Mouse (Mus musculus) retina, postnatal 1 day (tissue): ENCODE results near the gene Dhcr24.

Source experiments
- DNase-seq: peaks from one replicate; pipeline ENCODE4 v3.0.0-alpha.2; 2012

Gene Dhcr24

GRCm38 (mm10) chr4:106562006-106562405 is 1.2 kb downstream of the Dhcr24 start:
- peak; percentile 13 for DNase-seq

GRCm38 (mm10) chr4:106562837-106563790 is 2.3 kb downstream of the Dhcr24 start:
- peak; percentile 52 for DNase-seq

DNA sequence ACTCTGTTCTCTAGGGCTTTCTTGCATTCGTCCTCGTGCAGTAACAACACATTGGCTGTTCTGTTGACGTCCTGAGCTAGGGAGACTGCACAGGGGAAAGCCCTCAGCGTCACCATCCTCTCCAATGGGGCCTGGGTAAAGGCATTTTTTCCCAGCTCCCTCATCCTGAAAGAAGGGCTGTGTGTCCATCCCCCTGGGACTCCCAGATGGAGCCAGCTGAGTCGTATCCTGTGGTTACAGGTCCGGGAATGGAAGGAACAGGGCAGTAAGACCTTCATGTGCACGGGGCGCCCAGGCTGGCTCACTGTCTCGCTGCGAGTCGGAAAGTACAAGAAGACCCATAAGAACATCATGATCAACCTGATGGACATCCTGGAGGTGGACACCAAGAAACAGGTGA is 3.3 kb downstream of the Dhcr24 start:
- no peak for DNase-seq

- peak; percentile 35 for DNase-seq
These were observed 8.8 kb downstream of the Dhcr24 start for GRCm38 (mm10) chr4:106569680-106570079.

- no peak for DNase-seq
These were observed 10.4 kb downstream of the Dhcr24 start for GRCm38 (mm10) chr4:106571081-106571724.

GRCm38 (mm10) chr4:106575022-106575421 is 14.2 kb downstream of the Dhcr24 start:
- no peak for DNase-seq

DNA sequence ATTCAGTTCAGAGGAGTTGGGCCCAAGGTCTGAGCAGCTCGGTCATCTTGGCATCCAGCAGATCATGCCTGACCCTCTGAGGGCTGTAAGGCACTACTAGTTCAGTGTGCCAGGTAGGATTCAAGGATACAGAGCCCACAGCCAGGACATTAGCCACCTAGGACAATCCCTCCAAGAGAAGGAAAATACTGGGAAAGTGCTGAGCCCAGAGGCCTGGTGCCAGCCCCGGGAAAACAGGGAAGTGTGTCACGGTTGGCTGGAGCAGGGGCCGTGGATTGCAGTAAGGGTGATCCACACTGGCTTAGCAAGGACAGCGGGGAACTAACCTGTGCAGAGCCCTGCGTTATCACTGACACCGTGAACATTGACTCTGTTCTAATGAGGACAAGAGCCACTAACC is 16.7 kb downstream of the Dhcr24 start:
- no peak for DNase-seq

- DNase-seq, result no peak
These were observed 20.5 kb downstream of the Dhcr24 start for GRCm38 (mm10) chr4:106581176-106581864.

DNA sequence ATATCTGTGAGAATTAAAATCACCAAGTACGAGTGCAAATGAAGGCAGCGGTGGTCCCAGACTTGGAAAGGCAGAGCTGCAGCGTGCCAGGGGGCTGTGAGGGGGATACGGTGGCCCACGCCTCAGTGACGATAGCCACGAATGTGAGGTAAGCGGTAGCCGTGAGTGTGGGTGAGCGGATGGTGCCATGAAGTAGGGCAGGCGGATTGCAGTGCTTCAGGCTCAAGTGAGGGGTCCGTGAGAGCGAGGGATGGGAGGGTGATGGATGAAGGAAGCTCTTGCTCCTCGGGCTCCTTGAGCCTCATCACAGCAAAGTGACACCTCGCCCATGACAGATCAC is 21.0 kb downstream of the Dhcr24 start:
- no peak for DNase-seq

DNA sequence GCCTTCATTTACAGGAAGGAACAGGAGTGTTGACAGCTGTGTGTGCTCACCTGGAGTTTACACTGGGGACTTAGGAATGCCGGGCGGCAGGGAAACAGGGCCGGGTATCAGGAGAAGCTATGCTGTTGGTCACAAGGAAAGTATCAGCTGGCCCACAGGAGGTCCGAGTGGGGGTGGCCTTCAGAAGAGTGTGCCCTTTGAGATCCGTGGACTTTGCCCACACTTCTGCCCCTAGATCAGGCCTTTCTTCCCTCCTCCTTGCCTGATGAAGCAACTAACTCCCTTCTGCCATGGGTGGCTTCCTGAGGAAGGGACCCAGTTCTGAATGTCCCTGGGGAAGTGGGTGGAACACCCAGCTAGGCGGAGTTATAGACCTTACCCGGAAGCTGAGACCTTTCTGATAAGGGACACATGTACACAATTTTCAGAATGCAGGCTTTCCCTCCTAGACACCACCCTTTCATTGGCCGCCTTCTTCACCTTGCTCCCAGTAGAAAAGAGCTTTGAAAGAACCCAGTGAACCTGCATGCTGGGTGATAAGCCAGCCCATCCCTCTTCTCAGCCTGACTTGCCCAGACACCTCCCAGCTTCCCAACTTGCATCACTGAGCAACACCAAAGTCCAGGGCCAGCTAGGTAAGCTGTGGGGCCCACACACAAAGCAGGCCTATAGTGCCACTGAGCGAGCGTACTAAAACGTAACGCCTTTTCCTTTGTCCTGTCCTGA is 21.8 kb downstream of the Dhcr24 start:
- no peak for DNase-seq

- no peak for DNase-seq
These were observed 23.8 kb downstream of the Dhcr24 start for GRCm38 (mm10) chr4:106584665-106585064.

DNA sequence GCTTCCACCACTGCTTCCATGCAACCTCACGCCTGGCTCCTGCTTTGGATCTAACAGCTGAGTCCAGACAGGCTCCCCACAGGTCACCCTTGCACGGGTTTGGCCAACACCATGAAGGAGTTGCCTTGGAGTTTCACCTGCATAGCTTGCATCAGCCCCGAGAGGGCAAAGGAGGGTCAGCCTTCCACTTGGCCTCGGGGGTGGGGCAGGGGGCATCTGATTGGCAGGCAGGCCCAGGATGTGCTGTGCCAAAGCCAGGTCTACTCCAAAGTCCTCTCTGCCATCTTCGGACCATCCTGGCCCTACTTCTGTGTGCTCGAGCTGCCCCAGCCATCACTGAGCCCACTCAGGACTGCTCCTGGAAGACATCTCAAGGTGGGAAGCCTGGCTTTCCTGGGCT is 26.2 kb downstream of the Dhcr24 start:
- DNase-seq, result no peak

DNA sequence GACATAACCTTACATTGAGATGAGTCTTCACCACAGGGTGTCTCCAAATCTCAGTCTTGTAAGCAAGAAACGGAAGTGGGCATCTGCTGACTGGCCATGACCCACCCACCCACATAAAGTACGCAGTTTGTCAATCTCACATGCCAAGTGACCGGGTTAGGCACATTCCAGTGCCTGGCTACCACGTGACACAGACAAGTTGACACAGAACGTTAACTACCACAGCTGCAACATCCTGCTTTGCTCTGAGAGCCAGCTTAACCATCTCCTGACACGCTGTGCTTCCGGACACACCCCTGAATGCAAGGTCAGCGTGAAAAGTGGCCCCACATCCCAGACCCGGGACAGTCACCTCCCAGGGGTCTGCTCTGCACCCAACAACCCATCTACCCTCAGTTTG is 29.3 kb downstream of the Dhcr24 start:
- DNase-seq, result no peak

GRCm38 (mm10) chr4:106590871-106591270 is 30.0 kb downstream of the Dhcr24 start:
- DNase-seq, result no peak

- DNase-seq, result no peak
These were observed 32.8 kb downstream of the Dhcr24 start for GRCm38 (mm10) chr4:106593636-106594035.

DNA sequence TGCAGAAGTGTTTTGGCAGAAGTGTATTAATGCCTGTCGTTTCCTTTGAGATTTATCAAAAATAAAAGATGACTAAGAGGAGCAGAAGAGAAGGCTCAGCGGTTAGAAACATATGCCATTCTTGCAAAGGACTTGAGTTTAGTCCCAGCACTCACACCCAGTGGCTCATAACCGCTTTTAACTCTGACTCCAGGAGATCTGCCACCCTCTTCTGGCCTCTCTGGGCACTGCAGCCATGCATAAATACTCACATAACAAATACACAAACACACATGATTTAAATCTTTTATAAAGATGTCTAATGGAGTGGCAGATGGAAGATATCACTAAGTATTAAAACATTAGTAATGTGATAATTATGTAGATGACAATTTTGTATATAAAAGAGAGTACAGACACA is 35.4 kb downstream of the Dhcr24 start:
- no peak for DNase-seq

- no peak for DNase-seq
These were observed 36.2 kb downstream of the Dhcr24 start for GRCm38 (mm10) chr4:106597055-106597454.

DNA sequence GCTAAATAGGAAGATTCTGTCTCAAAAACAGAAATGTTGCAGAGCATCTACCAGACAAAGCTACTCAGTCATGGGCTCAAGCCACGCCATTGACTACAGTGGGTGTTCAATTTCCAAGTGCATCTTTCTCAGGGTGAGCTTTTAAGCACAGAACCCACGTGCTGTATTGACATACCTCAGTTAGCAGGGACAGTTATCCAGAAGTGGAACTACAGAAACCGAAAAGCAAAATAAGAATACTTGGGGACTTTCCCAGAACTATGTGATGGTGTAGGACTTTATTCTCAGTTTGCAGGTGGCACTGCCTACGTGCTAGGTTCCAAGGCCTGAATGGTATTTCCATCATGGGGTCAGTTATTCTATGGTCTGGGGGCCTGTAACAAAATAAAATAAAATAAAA is 36.9 kb downstream of the Dhcr24 start:
- no peak for DNase-seq

DNA sequence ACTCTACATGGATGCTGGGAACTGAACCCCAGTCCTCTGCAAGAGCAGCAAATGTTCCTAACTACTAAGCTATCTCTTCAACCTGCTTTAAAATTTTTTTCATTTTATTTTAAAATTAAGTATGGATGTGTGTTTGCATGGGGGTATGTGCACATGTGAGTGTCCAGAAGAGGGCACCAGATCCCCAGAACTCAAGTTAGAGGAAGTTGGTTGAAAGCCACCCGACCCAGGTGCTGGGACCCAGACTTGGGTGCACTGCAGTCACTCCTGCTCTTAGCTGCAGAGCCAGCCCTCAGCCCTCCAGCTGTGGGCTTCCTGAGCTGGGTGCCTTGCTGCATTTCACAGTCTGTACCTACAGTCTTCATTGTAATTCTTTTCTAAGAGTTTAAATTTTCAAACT is 38.6 kb downstream of the Dhcr24 start:
- DNase-seq, result no peak

DNA sequence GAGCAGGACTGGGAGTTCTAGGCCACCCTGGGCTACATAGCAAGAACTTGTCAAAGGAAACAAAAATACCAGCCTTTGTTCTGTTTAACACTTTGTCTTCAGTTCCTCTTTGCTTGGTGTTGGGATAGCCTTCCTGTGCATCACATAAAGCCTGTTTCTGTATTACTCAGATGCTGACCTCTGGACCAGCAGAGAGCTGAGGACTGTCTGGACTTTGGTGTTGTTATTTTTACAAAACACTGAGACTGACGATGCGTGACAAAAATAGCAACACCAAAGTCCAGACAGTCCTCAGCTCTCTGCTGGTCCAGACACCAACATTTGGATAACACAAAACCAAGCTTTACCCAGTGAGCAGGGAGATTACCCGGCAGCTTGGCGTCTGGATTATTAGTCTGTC is 39.9 kb downstream of the Dhcr24 start:
- DNase-seq, result no peak

- peak; percentile 78 for DNase-seq
These were observed 46.1 kb downstream of the Dhcr24 start for GRCm38 (mm10) chr4:106606639-106607554.

GRCm38 (mm10) chr4:106607905-106608304 is 47.1 kb downstream of the Dhcr24 start:
- DNase-seq, result no peak
